Mouse (Mus musculus) hindbrain, embryonic 14.5 days (tissue): ENCODE results near the gene Ccdc159. TPM values are rescaled to one million over a fixed set of nuclear protein-coding genes. Genes with fewer than 3 reads are reported as not detected.
A peak's percentile ranks its signal among the peaks of the same experiment; 100 is the strongest.

Source experiments
- ATAC-seq: fragments of 200-750 bp; cut with Nextera tagmentation; 2 replicates; pipeline ENCODE4 v1.8.0; 2017; ENCODE audit warnings: moderate number of reproducible peaks, mild to moderate bottlenecking, moderate TSS enrichment, moderate library complexity; ENCODE audit not compliant: low FRiP score
- DNase-seq: peaks from one replicate; pipeline ENCODE4 v3.0.0-alpha.2; 2015; ENCODE audit warnings: low spot score
- H3K27ac ChIP-seq: fragments of 300-500 bp; sonication (generic); 2 replicates; pipeline ENCODE4 v1.5.1; 2014; ENCODE audit warnings: mild to moderate bottlenecking, moderate library complexity
- H3K27me3 ChIP-seq: fragments of 300-500 bp; sonication (generic); 2 replicates; pipeline ENCODE4 v1.6.1; 2014; ENCODE audit warnings: mild to moderate bottlenecking, low read length, mixed read lengths; ENCODE audit not compliant: control insufficient read depth, insufficient read depth
- H3K36me3 ChIP-seq: fragments of 300-500 bp; sonication (generic); replicated peaks from 2 replicates; pipeline ENCODE4 v1.6.1; 2014; ENCODE audit not compliant: control insufficient read depth, insufficient read depth
- H3K4me1 ChIP-seq: fragments of 300-500 bp; sonication (generic); replicated peaks from 2 replicates; pipeline ENCODE4 v1.6.1; 2014; ENCODE audit warnings: antibody characterized with exemption, low read length, mixed read lengths; ENCODE audit not compliant: control insufficient read depth, insufficient read depth
- H3K4me2 ChIP-seq: fragments of 300-500 bp; sonication (generic); replicated peaks from 2 replicates; pipeline ENCODE4 v1.6.1; 2014; ENCODE audit warnings: mild to moderate bottlenecking, moderate library complexity
- H3K4me3 ChIP-seq: fragments of 300-500 bp; sonication (generic); replicated peaks from 2 replicates; pipeline ENCODE4 v1.5.1; 2014; ENCODE audit warnings: mild to moderate bottlenecking, low read length
- H3K9ac ChIP-seq: fragments of 300-500 bp; sonication (generic); 2 replicates; pipeline ENCODE4 v1.6.1; 2014
- H3K9me3 ChIP-seq: fragments of 300-500 bp; sonication (generic); 2 replicates; pipeline ENCODE4 v1.6.1; 2016; ENCODE audit warnings: low read length; ENCODE audit not compliant: control insufficient read depth
- WGBS: fragments of 180-500 bp; shearing (Covaris S2); extraction: QIAGEN DNeasy Blood & Tissue Kit; methylation state at CpG from one replicate; pipeline ENCODE4 v1.1.7; 2014; 5-methylcytosine and 5-hydroxymethylcytosine counted together
- polyA plus RNA-seq: library from polyadenylated mRNA; unstranded; fragments of >200 nt; fragmentation: Nextera tagmentation; extraction: Ambion mirVana; gene quantifications from 2 replicates; pipeline ENCODE4 v1.2.1, GENCODE M21; 2014

Ccdc159 gene
- polyA plus RNA-seq, 1 experiment from 2014 or later: 8.3 TPM

DNA sequence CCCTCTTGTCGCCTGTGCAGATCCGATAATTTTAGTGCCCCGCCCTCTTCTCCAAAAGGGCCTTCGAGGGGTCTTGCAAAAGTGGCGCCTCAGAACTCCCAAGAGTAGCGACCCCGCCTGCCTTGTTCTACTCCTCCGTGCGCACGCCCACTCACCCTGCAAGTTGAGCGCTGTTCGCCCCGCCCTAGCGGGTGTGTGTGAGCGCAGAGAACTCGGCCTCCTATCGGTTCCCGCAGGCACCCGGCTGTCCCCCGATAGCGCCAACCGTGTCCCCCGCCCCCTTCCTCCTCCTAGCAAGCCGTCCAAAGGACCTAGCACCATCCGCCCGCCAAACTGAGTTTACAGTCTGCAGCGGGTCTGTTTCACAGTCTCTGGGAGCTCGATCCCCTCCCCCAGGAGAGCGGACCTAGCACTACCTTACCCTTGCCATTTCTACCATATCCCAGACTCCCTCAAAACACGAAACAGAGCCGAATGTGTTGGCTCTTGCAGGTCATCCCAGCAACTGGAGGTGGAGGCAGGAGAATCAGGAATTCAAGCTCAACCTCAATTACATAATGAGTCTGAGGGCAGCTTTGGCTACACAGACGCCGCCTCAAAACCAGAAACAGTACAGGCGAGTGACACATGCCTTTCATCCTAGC is 35.3 kb downstream of the Ccdc159 start:
- Histone ChIP-seq H3K27ac (no peak overlapping the region), H3K27me3 (peaks cover 47% of the 10 kb centered on the region), H3K9me3 (no peaks in the 10 kb centered on the region), H3K36me3 (no peaks in the 10 kb centered on the region), H3K4me1 (peaks cover 17% of the 10 kb centered on the region), H3K9ac (peak overlapping the region; percentile 25; the same call in 1 of the 2 replicates), H3K4me3 (peak overlapping the region; percentile 34), H3K4me2 (peak overlapping the region; percentile 70)
- WGBS: 3% methylated on average over 34 of the region's 34 CpGs
- ATAC-seq (peak; percentile 50; the same call in 1 of the 2 replicates), DNase-seq (no peak)

DNA sequence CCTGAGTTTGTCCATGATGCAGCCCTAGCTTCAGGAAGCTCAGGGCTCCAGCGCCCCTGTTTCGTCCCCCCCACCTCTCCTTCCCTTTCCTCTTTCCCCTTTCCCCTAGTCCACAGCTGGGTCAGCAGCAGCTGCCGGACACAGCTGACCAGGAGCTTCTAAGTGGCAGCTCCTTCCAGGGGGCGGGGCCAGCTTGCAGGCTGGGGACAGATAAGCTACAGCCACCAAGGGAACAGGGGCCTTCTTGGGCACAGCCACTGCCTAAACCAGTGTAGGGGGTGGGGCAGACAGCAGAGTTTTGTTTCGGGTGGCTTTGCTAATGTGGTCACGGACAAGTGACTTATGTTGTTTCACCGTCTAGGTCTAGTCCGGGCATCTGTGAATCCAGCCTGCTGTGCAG is 36.1 kb downstream of the Ccdc159 start, which contains the start of gene Epor:
Epor (minus strand) TSS at position 90 of the 400 bp plus-strand sequence.
- Histone ChIP-seq H3K36me3 (no peaks in the 10 kb centered on the region), H3K9me3 (no peaks in the 10 kb centered on the region), H3K27ac (no peak within 1 kb of the TSS), H3K27me3 (peaks cover 47% of the 10 kb centered on the region), H3K4me1 (peaks cover 17% of the 10 kb centered on the region), H3K9ac (peak within 1 kb of the TSS; percentile 25; the same call in 1 of the 2 replicates), H3K4me3 (peak within 1 kb of the TSS; percentile 34), H3K4me2 (peak within 1 kb of the TSS; percentile 70)
- no peak for ATAC-seq
- DNase-seq: no peak
- 14% methylated on average over 8 of the region's 8 CpGs for WGBS

- Histone ChIP-seq H3K27me3 (no peaks in the 10 kb centered on the region), H3K36me3 (no peaks in the 10 kb centered on the region), H3K9ac (no peak overlapping the region), H3K27ac (no peak overlapping the region), H3K4me3 (no peak overlapping the region), H3K9me3 (no peaks in the 10 kb centered on the region), H3K4me2 (no peak overlapping the region), H3K4me1 (no peaks in the 10 kb centered on the region)
- WGBS: 72% methylated on average over 6 of the region's 6 CpGs
- ATAC-seq: no peak
- no peak for DNase-seq
Observed at GRCm38 (mm10) chr9:21968883-21969282, 41.6 kb downstream of the Ccdc159 start.

DNA sequence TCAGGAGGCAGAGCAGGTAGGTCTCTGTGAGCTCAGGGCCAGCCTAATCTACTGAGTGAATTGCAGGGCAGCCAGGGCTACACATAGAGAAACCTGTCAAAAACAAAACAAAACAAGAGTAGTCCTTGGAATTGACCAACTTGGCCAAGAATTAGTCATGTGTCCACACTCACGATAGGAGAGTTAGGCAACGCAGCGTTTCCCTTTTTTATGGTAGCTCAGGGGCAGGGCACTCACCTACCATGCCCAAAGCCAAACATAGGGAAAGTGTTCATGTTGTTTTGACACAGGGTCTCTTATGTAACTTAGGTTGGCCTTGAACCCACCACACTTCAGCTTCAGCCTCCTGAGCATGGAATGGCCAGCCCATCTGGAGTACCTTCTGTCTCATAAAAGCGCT is 42.0 kb downstream of the Ccdc159 start:
- Histone ChIP-seq H3K27ac (no peak overlapping the region), H3K9me3 (no peaks in the 10 kb centered on the region), H3K4me2 (no peak overlapping the region), H3K4me3 (no peak overlapping the region), H3K9ac (no peak overlapping the region), H3K27me3 (no peaks in the 10 kb centered on the region), H3K4me1 (no peaks in the 10 kb centered on the region), H3K36me3 (no peaks in the 10 kb centered on the region)
- DNase-seq (no peak), ATAC-seq (no peak)
- 94% methylated on average over 4 of the region's 4 CpGs for WGBS

DNA sequence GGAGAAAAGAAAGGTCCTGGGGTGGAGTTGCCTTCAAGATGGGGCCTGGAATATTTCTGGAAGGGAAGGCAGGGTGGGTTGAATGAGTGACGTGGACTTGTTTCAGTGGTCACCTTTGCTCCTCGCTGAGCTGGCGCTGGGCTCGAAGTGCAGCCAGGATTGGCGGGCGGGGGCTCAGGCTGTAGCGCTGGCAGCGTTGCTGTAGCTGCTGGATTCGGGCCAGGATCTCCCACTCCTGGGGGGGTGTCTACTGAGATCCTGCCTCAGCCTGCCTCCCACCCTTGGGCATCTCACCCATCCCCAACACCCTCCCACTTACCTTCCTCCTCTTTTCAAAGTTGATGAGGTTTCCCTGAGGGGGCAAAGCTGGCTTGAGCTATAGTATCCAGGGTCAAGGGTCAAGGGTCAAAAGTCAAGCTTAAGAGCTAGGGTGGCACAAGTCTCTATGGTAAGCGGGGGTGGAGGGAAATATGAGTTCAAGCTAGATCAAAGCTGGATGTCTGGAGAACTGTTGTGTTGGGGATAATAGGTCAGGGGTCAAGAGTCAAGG is 49.4 kb downstream of the Ccdc159 start:
- Histone ChIP-seq H3K27ac (no peak overlapping the region), H3K9ac (no peak overlapping the region), H3K9me3 (no peaks in the 10 kb centered on the region), H3K36me3 (no peaks in the 10 kb centered on the region), H3K4me3 (no peak overlapping the region), H3K4me1 (no peaks in the 10 kb centered on the region), H3K4me2 (no peak overlapping the region), H3K27me3 (no peaks in the 10 kb centered on the region)
- ATAC-seq: no peak
- DNase-seq: no peak
- 83% methylated on average over 10 of the region's 10 CpGs for WGBS

DNA sequence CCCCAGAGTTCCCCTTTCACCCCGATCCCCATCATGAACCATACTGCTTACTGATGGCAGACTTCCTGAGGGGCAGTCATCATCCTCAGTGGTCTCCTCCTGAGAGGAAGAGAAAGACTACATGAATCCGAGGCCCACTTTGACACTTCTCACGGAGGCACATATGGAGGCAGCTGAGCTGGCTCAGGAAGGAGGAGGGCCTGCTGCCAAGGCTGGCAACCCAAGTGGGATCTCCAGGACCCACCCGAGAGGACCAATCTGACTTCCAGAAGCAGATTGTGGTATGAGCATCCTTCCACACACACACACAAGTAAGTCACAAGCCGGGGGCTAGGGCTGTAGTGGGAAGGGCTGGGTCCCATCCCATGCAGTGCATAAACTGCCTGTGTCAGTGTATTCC is 50.1 kb downstream of the Ccdc159 start:
- Histone ChIP-seq H3K9me3 (no peaks in the 10 kb centered on the region), H3K4me3 (no peak overlapping the region), H3K36me3 (no peaks in the 10 kb centered on the region), H3K4me2 (no peak overlapping the region), H3K4me1 (no peaks in the 10 kb centered on the region), H3K27ac (no peak overlapping the region), H3K27me3 (no peaks in the 10 kb centered on the region), H3K9ac (no peak overlapping the region)
- WGBS: 87% methylated on average over 5 of the region's 5 CpGs
- no peak for ATAC-seq
- no peak for DNase-seq

DNA sequence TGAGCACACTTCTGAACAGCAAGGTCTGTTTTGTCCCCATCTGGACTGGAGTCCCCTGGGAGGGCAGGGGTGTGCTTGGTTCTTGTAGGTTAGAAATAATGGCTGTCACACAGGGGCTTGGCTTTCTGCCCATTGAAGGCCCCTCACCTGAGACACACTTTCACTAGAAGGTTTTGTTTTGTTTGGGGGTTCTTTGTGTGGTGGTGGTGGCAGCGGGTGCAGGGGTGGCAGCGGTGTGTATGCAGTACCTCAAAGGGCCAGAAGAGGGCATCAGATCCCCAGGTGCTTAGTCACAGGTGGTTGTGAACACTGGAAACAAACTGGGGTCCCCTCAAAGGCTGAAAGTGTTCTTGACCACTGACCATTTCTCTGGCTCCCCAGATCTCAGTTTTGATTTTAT is 50.7 kb downstream of the Ccdc159 start:
- ATAC-seq (no peak), DNase-seq (no peak)
- no peaks in the 10 kb centered on the region for H3K4me1 ChIP-seq
- H3K36me3 ChIP-seq: no peaks in the 10 kb centered on the region
- H3K4me2 ChIP-seq: no peak overlapping the region
- H3K9me3 ChIP-seq: no peaks in the 10 kb centered on the region
- H3K4me3 ChIP-seq: no peak overlapping the region
- H3K27me3 ChIP-seq: no peaks in the 10 kb centered on the region
- H3K9ac ChIP-seq: no peak overlapping the region
- WGBS: 34% methylated on average over 2 of the region's 2 CpGs
- no peak overlapping the region for H3K27ac ChIP-seq

- H3K27me3 ChIP-seq: no peaks in the 10 kb centered on the region
- no peaks in the 10 kb centered on the region for H3K4me1 ChIP-seq
- H3K9ac ChIP-seq: no peak overlapping the region
- no peak overlapping the region for H3K4me2 ChIP-seq
- H3K4me3 ChIP-seq: no peak overlapping the region
- WGBS: 91% methylated on average over 4 of the region's 4 CpGs
- DNase-seq (no peak), ATAC-seq (no peak)
- no peaks in the 10 kb centered on the region for H3K9me3 ChIP-seq
- no peak overlapping the region for H3K27ac ChIP-seq
- H3K36me3 ChIP-seq: no peaks in the 10 kb centered on the region
Observed at GRCm38 (mm10) chr9:21978398-21979128, 51.3 kb downstream of the Ccdc159 start.

DNA sequence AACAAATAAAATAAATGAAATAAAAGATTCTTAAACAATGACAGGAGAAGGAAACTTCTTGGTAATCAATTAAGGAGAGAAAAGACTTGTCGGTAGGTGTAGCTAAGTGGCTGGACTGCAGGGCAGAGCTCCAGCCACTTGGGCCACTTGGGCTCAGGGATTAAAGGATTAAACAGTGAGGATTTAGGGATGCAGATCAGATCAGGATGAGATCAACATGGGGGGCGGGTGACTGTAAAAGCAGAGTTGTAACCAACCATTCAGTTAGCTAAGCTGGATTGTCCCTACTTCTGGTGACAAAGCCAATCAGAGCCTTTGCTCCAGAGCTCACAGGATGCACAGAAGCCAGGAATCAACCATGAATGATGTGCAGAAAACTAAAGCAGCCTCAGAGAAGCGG is 56.6 kb downstream of the Ccdc159 start:
- Histone ChIP-seq H3K4me1 (peaks cover 10% of the 10 kb centered on the region; the same call in 1 of the 2 replicates), H3K9ac (no peak overlapping the region), H3K27ac (no peak overlapping the region), H3K36me3 (no peaks in the 10 kb centered on the region), H3K4me2 (no peak overlapping the region), H3K4me3 (no peak overlapping the region), H3K9me3 (no peaks in the 10 kb centered on the region), H3K27me3 (peaks cover 28% of the 10 kb centered on the region)
- 32% methylated on average over 3 of the region's 3 CpGs for WGBS
- DNase-seq (no peak), ATAC-seq (no peak)
